Mouse (Mus musculus) hindbrain, embryonic 14.5 days (tissue): ENCODE data around the gene Farsb. TPM values are rescaled to one million over a fixed set of nuclear protein-coding genes. Genes with fewer than 3 reads are reported as not detected.

Experiments used
- ATAC-seq: fragments of 200-750 bp; cut with Nextera tagmentation; 2 replicates; pipeline ENCODE4 v1.8.0; 2017; ENCODE audit warnings: moderate number of reproducible peaks, mild to moderate bottlenecking, moderate TSS enrichment, moderate library complexity; ENCODE audit not compliant: low FRiP score
- DNase-seq: peaks from one replicate; pipeline ENCODE4 v3.0.0-alpha.2; 2015; ENCODE audit warnings: low spot score
- H3K27ac ChIP-seq: fragments of 300-500 bp; sonication (generic); 2 replicates; pipeline ENCODE4 v1.5.1; 2014; ENCODE audit warnings: mild to moderate bottlenecking, moderate library complexity
- H3K27me3 ChIP-seq: fragments of 300-500 bp; sonication (generic); 2 replicates; pipeline ENCODE4 v1.6.1; 2014; ENCODE audit warnings: mild to moderate bottlenecking, low read length, mixed read lengths; ENCODE audit not compliant: control insufficient read depth, insufficient read depth
- H3K36me3 ChIP-seq: fragments of 300-500 bp; sonication (generic); replicated peaks from 2 replicates; pipeline ENCODE4 v1.6.1; 2014; ENCODE audit not compliant: control insufficient read depth, insufficient read depth
- H3K4me1 ChIP-seq: fragments of 300-500 bp; sonication (generic); replicated peaks from 2 replicates; pipeline ENCODE4 v1.6.1; 2014; ENCODE audit warnings: antibody characterized with exemption, low read length, mixed read lengths; ENCODE audit not compliant: control insufficient read depth, insufficient read depth
- H3K4me2 ChIP-seq: fragments of 300-500 bp; sonication (generic); replicated peaks from 2 replicates; pipeline ENCODE4 v1.6.1; 2014; ENCODE audit warnings: mild to moderate bottlenecking, moderate library complexity
- H3K4me3 ChIP-seq: fragments of 300-500 bp; sonication (generic); replicated peaks from 2 replicates; pipeline ENCODE4 v1.5.1; 2014; ENCODE audit warnings: mild to moderate bottlenecking, low read length
- H3K9ac ChIP-seq: fragments of 300-500 bp; sonication (generic); 2 replicates; pipeline ENCODE4 v1.6.1; 2014
- H3K9me3 ChIP-seq: fragments of 300-500 bp; sonication (generic); 2 replicates; pipeline ENCODE4 v1.6.1; 2016; ENCODE audit warnings: low read length; ENCODE audit not compliant: control insufficient read depth
- WGBS: fragments of 180-500 bp; shearing (Covaris S2); extraction: QIAGEN DNeasy Blood & Tissue Kit; methylation state at CpG from one replicate; pipeline ENCODE4 v1.1.7; 2014; 5-methylcytosine and 5-hydroxymethylcytosine counted together
- polyA plus RNA-seq: library from polyadenylated mRNA; unstranded; fragments of >200 nt; fragmentation: Nextera tagmentation; extraction: Ambion mirVana; gene quantifications from 2 replicates; pipeline ENCODE4 v1.2.1, GENCODE M21; 2014

Farsb gene
- polyA plus RNA-seq, 1 experiment from 2014 or later, result 164 TPM

DNA sequence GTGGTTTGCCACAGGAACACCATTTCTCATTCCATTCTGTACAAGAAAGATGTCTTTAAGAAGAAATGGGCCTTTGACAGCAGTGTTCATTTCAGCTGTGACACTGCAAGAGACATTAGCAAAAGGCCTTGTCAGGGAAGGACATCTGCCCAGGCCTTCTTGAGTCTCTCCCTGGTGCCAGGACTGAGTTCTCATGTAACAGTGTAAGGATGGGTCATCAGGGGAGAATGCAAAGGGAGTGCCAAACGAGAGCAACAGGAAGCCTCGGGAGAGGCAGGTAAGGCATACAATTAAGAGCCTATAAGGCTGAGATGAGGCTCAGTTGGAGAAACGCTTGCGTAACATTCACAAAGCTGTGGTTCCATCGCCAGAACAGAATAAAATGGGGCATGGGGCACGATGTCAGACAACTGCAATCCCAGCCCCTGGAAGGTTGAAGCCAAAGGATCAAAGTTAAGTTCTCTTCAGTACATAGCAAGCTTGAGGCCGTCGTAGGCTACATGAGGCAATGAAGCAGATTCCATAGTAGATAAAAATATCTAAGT, 93.4 kb downstream of the Farsb start:
- H3K4me2 ChIP-seq, result no peak overlapping the region
- H3K4me3 ChIP-seq, result no peak overlapping the region
- H3K27ac ChIP-seq, result no peak overlapping the region
- 61% methylated on average over 8 of the region's 8 CpGs for WGBS
- ATAC-seq, result no peak
- 0 out of 2 replicates have a peak, but pooled peaks cover 10% of the 10 kb centered on the region for H3K4me1 ChIP-seq
- H3K27me3 ChIP-seq, result no peaks in the 10 kb centered on the region
- H3K36me3 ChIP-seq, result no peaks in the 10 kb centered on the region
- H3K9me3 ChIP-seq, result no peaks in the 10 kb centered on the region
- H3K9ac ChIP-seq, result no peak overlapping the region
- DNase-seq, result no peak

DNA sequence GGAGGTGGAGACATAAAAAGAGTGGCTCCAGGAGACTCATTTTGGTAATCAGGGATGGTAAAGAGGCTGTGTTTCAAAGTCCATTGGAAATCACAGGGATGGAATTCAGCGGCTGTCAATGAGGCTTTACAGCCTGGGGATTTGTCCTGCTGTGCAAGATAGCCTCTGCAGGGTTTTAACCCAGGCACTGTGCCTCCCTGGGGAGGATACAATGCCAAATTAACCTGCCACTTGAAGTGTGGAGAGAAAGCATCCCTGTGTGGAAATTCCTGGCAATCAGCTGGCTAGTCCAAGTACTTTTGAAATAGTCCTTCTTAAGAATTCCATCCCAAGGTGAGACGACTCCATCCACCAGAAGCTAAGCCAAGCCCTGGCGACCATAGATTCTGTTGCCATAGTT, 99.8 kb downstream of the Farsb start:
- WGBS, result 6% methylated on average over 3 of the region's 3 CpGs
- no peaks in the 10 kb centered on the region for H3K4me1 ChIP-seq
- no peaks in the 10 kb centered on the region for H3K36me3 ChIP-seq

DNA sequence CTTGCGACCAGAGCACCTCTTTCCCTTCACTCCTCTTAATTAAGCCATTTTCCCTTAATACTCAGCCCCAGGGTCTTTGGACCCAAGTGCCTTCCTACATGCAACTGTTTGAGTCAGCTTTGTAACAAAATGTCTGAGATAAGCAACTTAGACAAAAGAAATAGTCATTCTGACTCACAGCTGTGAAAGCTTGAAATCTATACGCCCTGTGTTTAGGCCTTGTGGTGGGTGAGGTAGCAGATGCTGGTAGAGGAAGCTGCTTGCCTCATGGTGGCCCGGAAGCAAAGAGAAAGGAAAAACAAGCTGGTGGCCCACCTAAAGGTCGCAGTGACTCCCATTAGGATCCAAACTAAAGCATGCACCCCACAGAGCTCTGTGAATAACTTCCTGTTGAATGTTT, 100.8 kb downstream of the Farsb start:
- no peaks in the 10 kb centered on the region for H3K9me3 ChIP-seq
- ATAC-seq, result no peak
- H3K27ac ChIP-seq, result no peak overlapping the region
- 58% methylated on average over 4 of the region's 4 CpGs for WGBS
- no peaks in the 10 kb centered on the region for H3K36me3 ChIP-seq
- no peak overlapping the region for H3K4me3 ChIP-seq
- H3K27me3 ChIP-seq, result no peaks in the 10 kb centered on the region
- H3K9ac ChIP-seq, result no peak overlapping the region
- no peaks in the 10 kb centered on the region for H3K4me1 ChIP-seq
- H3K4me2 ChIP-seq, result no peak overlapping the region
- no peak for DNase-seq

More for the DNA sequence above, 99.8 kb downstream of the Farsb start:
- Histone ChIP-seq H3K9ac (no peak overlapping the region), H3K27ac (no peak overlapping the region), H3K27me3 (no peaks in the 10 kb centered on the region), H3K4me2 (no peak overlapping the region), H3K4me3 (no peak overlapping the region), H3K9me3 (no peaks in the 10 kb centered on the region)
- no peak for DNase-seq
- no peak for ATAC-seq

DNA sequence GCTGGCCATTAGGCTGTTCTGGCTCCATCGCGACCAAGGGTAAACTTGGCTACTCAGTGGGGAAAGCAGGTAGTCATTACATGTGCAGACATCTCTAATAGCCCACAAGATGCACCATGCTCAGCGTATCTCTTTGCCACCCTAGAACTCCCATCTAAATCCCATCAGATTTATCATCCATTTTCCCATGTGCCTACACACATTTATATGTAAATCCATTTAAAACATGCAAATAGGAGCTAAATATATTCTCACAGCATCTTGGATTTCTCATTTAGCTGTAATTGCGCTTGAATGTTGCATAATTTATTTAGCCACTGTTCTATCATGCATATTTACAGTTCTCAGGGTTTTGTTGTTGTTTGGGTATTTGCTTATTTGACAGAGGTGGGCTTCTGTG, 107.7 kb downstream of the Farsb start:
- H3K9ac ChIP-seq, result no peak overlapping the region
- ATAC-seq, result no peak
- no peak for DNase-seq
- H3K4me3 ChIP-seq, result no peak overlapping the region
- no peaks in the 10 kb centered on the region for H3K27me3 ChIP-seq
- H3K9me3 ChIP-seq, result no peaks in the 10 kb centered on the region
- H3K4me1 ChIP-seq, result no peaks in the 10 kb centered on the region
- no peak overlapping the region for H3K4me2 ChIP-seq
- no peaks in the 10 kb centered on the region for H3K36me3 ChIP-seq
- H3K27ac ChIP-seq, result no peak overlapping the region
- 76% methylated on average over 4 of the region's 4 CpGs for WGBS

DNA sequence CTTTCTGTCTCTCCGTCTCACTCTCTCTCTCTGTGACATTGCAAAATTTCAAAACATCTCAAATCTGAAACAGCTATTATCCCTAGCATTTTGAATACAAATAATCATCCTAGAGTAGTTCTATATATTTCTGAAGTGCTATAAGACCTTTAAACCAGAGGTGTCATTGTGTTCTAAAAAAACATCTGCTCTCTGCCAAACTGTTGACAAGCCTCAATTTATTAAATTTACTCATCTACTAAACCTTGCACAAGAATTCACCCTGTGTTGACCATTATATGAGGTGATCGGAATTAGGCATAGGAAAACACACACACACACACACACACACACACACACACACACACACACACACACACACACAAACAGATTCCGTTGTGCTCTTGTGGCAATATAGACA, 113.6 kb downstream of the Farsb start:
- Histone ChIP-seq H3K4me1 (no peaks in the 10 kb centered on the region), H3K9me3 (peaks cover 11% of the 10 kb centered on the region; the same call in 1 of the 2 replicates), H3K36me3 (no peaks in the 10 kb centered on the region), H3K27me3 (no peaks in the 10 kb centered on the region), H3K27ac (no peak overlapping the region), H3K4me2 (no peak overlapping the region), H3K9ac (no peak overlapping the region), H3K4me3 (no peak overlapping the region)
- 96% methylated on average over 3 of the region's 3 CpGs for WGBS
- DNase-seq (no peak), ATAC-seq (no peak)

DNA sequence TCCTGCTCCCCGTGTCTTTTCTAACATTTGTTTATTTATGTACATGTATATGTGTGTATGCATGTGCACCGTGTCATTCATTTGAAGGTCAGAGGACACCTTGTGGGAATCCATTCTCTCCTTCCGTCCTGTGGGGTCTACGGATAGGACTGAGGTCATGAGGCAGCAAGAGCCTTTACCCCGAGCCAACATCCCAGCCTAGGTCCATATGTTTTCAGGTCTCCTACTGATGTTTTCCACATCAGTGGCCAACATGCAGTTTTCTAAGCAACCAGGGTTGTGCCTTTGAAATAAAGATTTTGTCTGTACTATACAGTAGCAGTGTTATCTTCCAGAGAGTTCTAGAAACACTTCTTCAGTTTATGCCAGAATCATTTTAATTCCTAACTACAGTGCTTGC, 114.9 kb downstream of the Farsb start:
- Histone ChIP-seq H3K4me1 (no peaks in the 10 kb centered on the region), H3K9me3 (peaks cover 11% of the 10 kb centered on the region; the same call in 1 of the 2 replicates), H3K9ac (no peak overlapping the region), H3K4me3 (no peak overlapping the region), H3K27me3 (no peaks in the 10 kb centered on the region), H3K4me2 (no peak overlapping the region), H3K27ac (no peak overlapping the region), H3K36me3 (no peaks in the 10 kb centered on the region)
- ATAC-seq (no peak), DNase-seq (no peak)
- WGBS, result 89% methylated on average over 5 of the region's 5 CpGs

DNA sequence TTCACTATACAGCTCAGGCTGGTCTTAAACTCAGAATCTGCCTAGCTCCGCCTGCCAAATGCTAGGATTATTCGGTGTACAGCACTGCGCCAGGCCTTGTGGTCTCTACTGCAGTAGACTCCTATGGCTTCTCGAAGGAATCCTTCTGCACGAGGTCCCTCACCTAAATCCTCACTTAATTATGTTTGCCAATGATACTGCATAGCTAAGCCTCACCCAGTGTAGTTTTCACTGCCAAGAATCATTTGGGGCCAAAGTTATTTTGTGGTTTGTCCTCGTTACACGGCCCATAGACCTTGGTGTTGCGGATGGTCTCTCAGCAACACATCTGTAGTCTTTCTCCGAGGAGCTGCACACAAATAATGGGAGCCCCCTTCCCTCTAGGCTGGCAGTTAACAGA, 116.4 kb downstream of the Farsb start:
- no peaks in the 10 kb centered on the region for H3K36me3 ChIP-seq
- WGBS, result 91% methylated on average over 9 of the region's 9 CpGs
- no peak overlapping the region for H3K9ac ChIP-seq
- no peak overlapping the region for H3K4me2 ChIP-seq
- ATAC-seq (no peak), DNase-seq (no peak)
- no peak overlapping the region for H3K27ac ChIP-seq
- no peaks in the 10 kb centered on the region for H3K27me3 ChIP-seq
- H3K4me3 ChIP-seq, result no peak overlapping the region
- H3K4me1 ChIP-seq, result no peaks in the 10 kb centered on the region
- H3K9me3 ChIP-seq, result peaks cover 11% of the 10 kb centered on the region; the same call in 1 of the 2 replicates

DNA sequence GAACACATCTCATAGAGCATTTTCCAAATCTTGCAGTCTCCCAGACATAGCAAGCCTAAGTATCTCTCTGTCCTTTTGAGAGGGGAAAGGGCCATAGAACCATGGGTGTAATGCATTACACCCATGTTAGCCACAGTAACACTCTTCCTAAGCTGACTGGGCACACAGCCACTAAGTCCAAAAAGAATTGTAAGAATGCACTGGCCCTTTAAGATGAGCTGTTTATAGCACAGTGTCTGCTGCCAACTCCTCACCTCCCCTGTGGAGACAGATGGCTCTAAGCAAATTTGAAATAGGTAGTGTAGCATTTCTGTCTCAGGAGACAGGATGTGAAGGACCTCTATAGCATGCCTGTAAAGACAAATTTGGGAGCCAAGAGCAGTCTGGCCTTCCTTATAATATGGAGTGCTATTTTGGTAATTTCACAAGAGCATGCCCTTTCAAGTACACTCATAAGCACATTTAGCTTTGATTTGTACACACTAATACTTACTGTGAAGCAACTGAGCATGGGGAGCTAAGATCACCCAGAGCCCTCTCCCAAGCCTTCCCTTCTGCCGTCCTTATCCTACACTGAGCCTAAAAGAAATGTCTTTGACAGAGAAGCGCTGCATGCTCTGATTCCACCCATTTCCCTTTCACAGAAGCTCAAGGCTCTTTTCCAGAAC, 117.0 kb downstream of the Farsb start:
- H3K27ac ChIP-seq, result no peak overlapping the region
- ATAC-seq (peak; percentile 51; the same call in 1 of the 2 replicates), DNase-seq (peak; percentile 49)
- no peaks in the 10 kb centered on the region for H3K36me3 ChIP-seq
- no peak overlapping the region for H3K4me2 ChIP-seq
- H3K9me3 ChIP-seq, result peaks cover 11% of the 10 kb centered on the region; the same call in 1 of the 2 replicates
- no peak overlapping the region for H3K4me3 ChIP-seq
- no peaks in the 10 kb centered on the region for H3K27me3 ChIP-seq
- WGBS, result 85% methylated on average over 2 of the region's 2 CpGs
- no peak overlapping the region for H3K9ac ChIP-seq
- H3K4me1 ChIP-seq, result no peaks in the 10 kb centered on the region

DNA sequence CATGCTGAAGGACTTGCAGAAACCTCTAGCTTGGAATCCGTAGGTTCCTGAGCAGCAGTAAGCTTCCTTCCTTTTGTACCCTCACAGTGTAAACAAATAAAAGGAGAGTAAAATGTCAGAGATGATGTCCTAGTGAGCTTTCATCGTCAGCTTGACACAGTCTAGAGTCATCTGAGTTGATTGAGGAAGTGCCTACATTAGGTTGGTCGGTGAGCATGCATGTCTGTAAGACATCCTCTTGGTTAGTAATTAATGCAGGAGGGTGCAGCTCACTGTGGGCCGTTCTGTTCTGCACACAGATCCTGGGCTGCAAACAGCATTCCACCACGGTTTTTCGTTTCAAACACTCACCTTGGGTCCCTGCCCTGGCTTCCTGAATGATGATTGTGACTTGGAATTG, 118.6 kb downstream of the Farsb start:
- no peak overlapping the region for H3K4me2 ChIP-seq
- 76% methylated on average over 6 of the region's 6 CpGs for WGBS
- H3K36me3 ChIP-seq, result no peaks in the 10 kb centered on the region
- no peaks in the 10 kb centered on the region for H3K27me3 ChIP-seq
- DNase-seq (no peak), ATAC-seq (no peak)
- H3K4me1 ChIP-seq, result no peaks in the 10 kb centered on the region
- no peak overlapping the region for H3K9ac ChIP-seq
- H3K9me3 ChIP-seq, result peaks cover 11% of the 10 kb centered on the region; the same call in 1 of the 2 replicates
- H3K27ac ChIP-seq, result no peak overlapping the region
- H3K4me3 ChIP-seq, result no peak overlapping the region
